Mouse (Mus musculus): ENCODE data around the gene Tmem217.
A peak's percentile ranks its signal among the peaks of the same experiment; 100 is the strongest.

The Tmem217 gene

DNA sequence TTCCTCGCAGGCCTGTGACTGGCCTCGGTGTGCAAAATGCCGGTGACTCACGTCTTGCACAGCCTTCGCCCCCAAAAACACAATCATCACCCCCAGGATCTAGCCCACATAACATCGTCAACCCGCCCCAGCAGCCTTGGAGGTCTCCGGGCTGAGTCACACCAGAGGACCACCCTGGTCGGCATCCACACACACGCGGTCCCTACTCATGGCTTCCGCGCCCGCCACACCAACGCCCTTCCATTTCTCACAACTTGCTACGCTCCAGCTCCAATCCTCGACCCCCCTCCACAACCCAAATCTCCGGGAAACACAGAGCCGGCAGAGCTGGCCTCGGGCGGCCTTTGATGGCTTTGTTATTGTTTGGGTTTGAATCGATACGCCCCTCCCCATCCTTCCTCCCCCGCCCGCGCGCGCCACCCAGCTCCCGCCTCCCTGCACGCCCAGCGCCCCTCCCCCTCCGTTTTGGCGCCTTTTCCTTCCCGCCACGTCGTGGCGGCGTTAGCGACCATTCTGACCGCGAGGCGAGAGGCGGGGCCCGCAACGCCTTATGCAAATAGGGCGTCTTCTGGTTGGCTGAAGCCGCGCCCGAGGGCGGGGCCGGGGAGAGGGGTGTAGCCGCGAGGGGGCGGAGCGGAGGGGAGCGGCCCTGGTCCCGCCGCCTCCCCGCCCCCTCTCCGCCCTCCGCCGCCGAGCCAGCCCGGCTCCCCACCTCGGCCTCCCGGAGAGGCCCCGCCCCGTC is 62.0 kb downstream of the Tmem217 start:
- DNase-seq (ENCODE audit: extremely low spot score, low spot score) = peak; percentile 100

DNA sequence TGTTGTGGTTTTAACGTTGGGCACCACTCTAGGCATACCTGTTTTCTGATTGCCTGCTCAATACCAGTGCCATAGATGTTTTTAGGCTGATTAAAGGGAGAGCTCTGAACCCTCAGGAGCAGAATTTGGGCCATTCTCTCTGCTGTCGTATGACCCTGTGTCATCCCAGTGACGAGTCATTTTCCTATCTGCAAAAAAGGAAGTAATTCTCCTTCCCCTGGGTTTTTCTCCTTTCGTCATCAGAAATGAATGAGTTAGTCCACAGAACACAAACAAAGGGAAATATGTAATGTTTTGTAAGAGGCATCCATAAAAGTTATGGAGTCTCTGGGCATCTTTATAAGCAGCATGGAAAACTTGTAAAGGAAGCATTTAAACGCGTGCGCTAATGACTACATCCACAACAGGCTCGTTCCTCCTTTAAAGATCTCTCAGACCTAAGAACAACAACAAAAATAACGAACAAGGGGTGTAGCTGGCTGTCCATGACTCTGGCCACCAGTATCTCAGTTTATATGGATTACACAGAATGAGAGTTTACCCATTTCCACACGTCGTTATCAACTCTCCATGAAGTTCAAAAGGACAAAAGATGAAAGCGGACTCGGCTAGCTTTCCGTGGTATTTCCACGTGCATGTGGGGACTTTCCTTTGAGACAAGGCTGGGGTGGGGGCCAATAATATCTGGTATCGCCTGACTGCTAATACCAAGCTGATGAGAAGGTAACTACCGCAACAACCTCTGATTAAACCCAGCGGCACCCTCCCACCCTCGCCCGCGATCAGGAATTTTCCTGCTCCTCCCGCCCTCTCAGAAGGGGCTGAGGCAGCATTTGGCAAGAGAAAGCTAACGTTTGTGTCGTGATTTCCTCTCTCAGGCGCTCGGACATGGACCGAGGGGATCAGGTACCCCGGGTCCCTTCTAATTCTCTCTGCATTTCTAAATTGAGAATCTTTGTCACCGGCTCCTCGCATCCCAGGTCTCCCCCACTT is 62.9 kb downstream of the Tmem217 start:
- no peak for DNase-seq (ENCODE audit: extremely low spot score, low spot score)

DNA sequence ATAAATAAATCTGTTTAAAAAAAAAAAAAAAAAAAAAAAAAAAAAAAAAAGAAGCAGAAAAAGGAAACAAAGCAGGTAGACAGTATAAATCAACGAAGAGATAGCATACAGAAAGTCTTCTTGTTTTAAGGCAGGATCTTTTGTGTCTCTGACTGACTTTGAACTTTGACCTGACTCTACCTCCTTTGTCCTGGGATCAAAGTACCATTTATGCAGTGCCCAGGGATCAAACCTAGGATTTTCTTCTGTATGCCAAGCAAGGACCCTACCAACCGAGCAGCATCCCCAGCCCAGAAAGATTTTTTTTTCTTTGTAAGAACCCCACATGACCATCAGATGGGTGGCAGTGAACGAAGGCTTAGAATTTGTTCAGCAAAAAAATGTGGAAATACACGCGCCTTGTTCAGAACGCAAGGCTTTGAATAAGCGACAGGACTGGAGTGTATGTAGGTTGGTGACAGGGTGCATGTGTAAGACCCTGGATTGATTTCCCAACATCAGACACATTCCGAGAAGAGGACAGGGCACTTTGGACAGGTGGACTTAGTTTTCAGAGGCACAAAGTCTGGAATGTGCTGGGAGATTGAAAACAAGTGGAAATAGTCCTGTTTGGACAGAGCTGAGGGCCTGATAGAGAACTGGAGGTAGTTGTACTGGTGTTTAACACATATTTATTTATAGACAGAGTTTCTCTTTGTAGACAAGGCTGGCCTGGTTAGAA is 63.8 kb downstream of the Tmem217 start:
- DNase-seq (ENCODE audit: extremely low spot score, low spot score) = no peak

DNA sequence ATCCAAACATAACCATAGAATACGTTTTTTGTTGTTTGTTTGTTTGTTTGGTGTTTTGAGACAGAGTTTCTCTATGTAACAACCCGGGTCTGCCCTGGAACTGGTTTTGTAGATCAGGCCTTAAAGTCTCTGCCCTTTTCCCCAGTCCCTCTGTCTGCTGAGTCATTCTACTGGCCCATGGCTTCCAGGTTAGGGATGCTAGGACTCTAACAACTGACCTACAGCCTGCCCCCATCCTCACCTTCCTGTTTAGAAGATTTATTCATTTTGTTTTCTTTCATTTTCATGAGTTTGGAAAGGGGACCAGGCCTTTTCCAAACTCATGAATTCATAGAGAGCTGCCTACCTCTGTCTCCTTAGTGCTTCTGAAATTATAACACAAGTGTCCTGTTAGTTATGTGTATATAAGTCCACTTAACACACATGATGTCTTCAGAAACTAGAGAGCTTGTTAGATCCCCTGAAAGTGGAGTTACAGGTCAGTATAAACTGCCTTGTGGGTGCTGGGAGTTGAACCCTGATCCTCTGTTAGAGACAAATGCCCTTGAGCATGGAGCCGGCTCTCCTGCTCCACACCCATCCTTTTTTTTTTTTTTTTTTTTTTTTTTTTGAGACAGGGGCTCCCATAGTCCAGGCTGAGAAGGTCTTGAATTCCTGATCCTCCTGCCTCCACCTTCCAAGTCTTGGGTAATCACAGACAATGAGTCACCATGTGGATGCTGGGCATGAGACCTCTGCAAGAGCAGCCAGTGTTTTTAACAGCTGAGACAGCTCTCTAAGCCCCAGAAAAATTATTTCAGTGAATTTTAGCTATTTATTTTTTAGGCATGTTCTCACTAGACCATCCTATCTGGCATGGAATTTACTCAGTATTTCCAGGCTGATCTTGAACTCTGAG is 66.6 kb downstream of the Tmem217 start:
- no peak for DNase-seq (ENCODE audit: extremely low spot score, low spot score)

DNA sequence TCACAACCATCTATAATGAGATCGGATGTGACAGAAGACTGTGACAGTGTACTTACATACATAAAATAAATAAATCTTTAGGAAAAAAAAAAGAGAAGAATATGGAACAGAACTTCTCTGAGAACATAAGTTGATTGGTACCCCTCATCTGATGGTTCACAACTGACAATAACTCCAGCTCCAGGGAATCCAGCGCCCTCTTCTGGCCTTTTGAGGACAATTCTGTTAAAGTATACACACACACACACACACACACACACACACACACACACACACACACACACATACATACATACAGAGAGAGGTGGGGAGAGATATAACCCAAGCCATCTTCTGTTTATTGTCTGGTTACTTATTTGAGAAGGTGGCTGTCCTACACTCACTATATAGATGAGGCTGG is 67.8 kb downstream of the Tmem217 start:
- no peak for DNase-seq (ENCODE audit: extremely low spot score, low spot score)

DNA sequence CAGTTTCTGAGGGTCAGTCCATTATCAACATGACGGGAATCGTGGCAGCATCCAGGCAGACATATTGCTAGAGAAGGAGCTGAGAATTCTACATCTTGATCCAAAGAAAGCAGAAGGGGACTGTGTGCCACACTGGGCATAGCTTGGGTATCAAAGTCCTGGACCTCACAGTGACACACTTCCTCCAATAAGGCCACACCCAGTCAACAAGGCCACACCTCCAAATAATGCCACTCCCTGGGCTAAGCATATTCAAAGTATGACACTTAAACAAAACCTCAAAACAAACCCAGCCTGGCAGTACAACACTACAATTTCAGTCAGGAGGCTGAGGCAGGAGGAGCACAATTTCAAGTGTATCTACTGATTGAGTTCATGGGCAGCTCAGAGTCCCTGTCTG is 68.9 kb downstream of the Tmem217 start:
- DNase-seq (ENCODE audit: extremely low spot score, low spot score) = no peak

DNA sequence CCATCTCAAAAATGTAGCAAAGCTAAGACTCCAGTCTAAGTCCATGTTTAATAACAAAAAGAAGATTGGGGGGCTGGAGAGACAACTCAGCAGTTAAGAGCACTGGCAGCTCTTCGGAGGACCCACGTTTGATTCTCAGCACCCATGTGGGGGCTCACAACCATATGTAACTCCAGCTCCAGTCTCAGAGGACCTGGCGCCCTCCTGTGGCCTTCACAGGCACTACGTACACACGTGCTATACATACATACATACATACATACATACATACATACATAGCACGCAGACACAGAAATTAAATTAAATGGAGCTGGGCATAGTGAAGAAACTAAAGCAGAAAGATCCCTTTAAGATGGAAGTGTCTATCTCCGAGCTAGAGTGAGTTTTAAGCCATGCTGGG is 69.6 kb downstream of the Tmem217 start:
- DNase-seq (ENCODE audit: extremely low spot score, low spot score) = no peak

DNA sequence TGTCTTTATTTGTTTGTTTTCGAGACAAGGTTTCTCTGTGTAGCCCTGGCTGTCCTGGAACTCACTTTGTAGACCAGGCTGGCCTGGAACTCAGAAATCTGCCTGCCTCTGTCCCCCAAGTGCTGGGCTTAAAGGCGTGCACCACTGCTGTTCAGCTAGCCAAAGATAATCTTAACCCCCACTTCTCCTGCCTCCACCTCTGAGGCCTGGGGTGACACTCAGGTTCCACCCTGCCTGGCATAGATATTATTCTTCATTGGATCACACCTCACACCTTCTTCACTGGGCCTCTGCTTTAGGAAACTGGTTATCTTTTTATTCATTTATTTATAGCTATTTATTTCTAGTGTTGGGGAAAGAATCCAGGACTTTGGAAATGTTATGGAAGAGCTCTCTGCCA is 71.9 kb downstream of the Tmem217 start:
- no peak for DNase-seq (ENCODE audit: extremely low spot score, low spot score)

DNA sequence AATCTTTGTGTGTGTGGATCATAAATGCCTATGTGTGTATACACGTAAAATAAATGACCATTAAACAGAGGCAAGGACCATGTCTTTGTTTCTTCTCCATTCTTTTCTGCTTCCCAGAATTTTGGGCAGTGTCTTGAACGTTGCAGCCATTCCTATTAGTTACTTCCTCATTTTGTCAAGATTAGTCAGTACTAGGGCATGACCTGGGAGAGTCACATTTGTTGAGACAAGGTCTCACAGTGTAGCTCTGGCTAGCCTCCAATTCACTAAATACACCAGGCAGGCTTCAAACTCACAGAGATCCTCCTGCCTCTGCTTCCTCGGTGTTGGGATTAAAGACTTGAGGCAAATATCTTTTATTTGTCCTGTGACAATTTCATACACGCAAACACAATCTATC is 73.9 kb downstream of the Tmem217 start:
- DNase-seq (ENCODE audit: extremely low spot score, low spot score) = no peak

DNA sequence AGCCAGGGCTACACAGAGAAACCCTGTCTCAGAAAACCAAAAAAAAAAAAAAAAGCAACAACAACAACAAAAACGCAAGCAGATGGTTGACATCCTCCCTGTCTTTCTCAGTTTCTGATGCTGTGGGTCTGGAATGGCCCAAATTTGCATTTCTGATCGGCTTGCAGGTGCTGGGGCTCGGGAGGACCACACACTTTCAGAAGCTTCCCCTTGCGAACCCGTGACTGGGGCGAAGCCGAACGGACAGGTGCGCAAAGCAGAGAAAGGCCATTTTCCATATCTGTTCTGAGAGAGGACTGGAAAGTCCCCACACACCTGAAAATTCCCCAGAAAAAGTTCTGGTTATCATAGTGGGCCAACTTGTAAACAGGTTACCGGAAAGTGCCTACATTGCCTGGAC is 74.8 kb downstream of the Tmem217 start:
- DNase-seq (ENCODE audit: extremely low spot score, low spot score) = no peak

DNA sequence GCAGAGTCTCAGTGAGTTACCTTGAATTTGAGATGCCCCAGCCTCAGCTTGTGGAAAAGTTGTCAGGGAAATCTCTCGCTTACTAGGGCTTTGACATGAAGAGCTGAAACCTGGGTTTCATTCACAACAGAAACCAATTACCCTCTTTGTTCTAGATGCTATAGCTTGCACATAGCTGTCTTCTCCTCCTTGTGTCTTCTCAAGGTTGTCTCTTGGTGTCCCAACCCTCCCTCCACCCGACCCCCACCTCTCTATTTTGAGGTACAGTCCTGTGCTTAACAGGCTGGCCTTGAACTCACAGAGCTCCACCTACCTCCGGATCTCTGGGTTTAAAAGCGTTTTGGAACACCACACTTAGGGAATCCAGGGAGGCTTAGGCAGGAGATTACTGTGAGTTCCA is 75.7 kb downstream of the Tmem217 start:
- no peak for DNase-seq (ENCODE audit: extremely low spot score, low spot score)
